Mouse (Mus musculus) bone marrow, adult 2 months (tissue): ENCODE data around the gene Rangap1. TPM values are rescaled to one million over a fixed set of nuclear protein-coding genes. Genes with fewer than 3 reads are reported as not detected.
"Not testable (repeated sequence)": the region's sequence is repeated elsewhere in the genome, so short reads cannot be mapped to it uniquely, and the experiment has no call there.

ENCODE experiments used
- H3K27ac ChIP-seq: fragments of 200-500 bp; 2 replicates; pipeline ENCODE4 v1.5.1; 2012; ENCODE audit warnings: low read depth, mild to moderate bottlenecking, control low read depth, inconsistent platforms, low read length; ENCODE audit not compliant: control insufficient read depth, poor library complexity, insufficient read depth
- H3K4me1 ChIP-seq: fragments of 200-500 bp; 2 replicates; pipeline ENCODE4 v1.6.1; 2011; ENCODE audit warnings: low read length; ENCODE audit not compliant: control insufficient read depth, insufficient read depth
- H3K4me3 ChIP-seq: fragments of 200-500 bp; replicated peaks from 2 replicates; pipeline ENCODE3; 2011; ENCODE audit warnings: mild to moderate bottlenecking, low read depth, low read length, control low read depth; ENCODE audit not compliant: control insufficient read depth
- CTCF ChIP-seq: fragments of 200-500 bp; IDR thresholded peaks from 2 replicates; pipeline ENCODE4 v1.5.1; 2011; ENCODE audit warnings: low read length, control low read depth; ENCODE audit not compliant: control insufficient read depth, insufficient read depth
- POLR2A ChIP-seq: fragments of 200-500 bp; IDR thresholded peaks from 2 replicates; pipeline ENCODE4 v1.6.1; 2011; ENCODE audit warnings: low read depth, mild to moderate bottlenecking, control low read depth, low read length, borderline replicate concordance; ENCODE audit not compliant: control insufficient read depth
- WGBS: fragments of 180-500 bp; shearing (Covaris S2); methylation state at CpG from one replicate; pipeline ENCODE4 v1.1.7; 2018; 5-methylcytosine and 5-hydroxymethylcytosine counted together
- polyA plus RNA-seq: library from polyadenylated mRNA; stranded (reverse); fragments of >200 nt; gene quantifications from 2 replicates; pipeline ENCODE4 v1.2.4, GENCODE M21; 2011; ENCODE audit warnings: low replicate concordance; ENCODE audit not compliant: missing spikeins, insufficient read depth, insufficient read length

Gene Rangap1
- polyA plus RNA-seq, 1 experiment: 91.3 TPM

- TF ChIP-seq POLR2A (no peak), CTCF (no peak)
- no peaks in the 10 kb centered on the region; the same call in 1 of the 2 replicates for H3K4me1 ChIP-seq
- H3K27ac ChIP-seq: no peak overlapping the region
- no peak overlapping the region for H3K4me3 ChIP-seq
- 74% methylated on average over 3 of the region's 3 CpGs for WGBS
Observed at GRCm38 (mm10) chr15:81759542-81759941, 14.2 kb upstream of the Rangap1 start.

- H3K27ac ChIP-seq: no peak overlapping the region
- 75% methylated on average over 5 of the region's 5 CpGs for WGBS
- no peak overlapping the region for H3K4me3 ChIP-seq
- no peaks in the 10 kb centered on the region; the same call in 1 of the 2 replicates for H3K4me1 ChIP-seq
- TF ChIP-seq POLR2A (no peak), CTCF (no peak)
Observed at GRCm38 (mm10) chr15:81758701-81759100, 13.4 kb upstream of the Rangap1 start.

GRCm38 (mm10) chr15:81753669-81754068, 8.3 kb upstream of the Rangap1 start:
- H3K27ac ChIP-seq: no peak overlapping the region
- TF ChIP-seq POLR2A (no peak), CTCF (no peak)
- no peak overlapping the region for H3K4me3 ChIP-seq

GRCm38 (mm10) chr15:81749742-81750141, 4.4 kb upstream of the Rangap1 start:
- WGBS: 85% methylated on average over 14 of the region's 14 CpGs

More at GRCm38 (mm10) chr15:81753669-81754068, 8.3 kb upstream of the Rangap1 start:
- WGBS: 81% methylated on average over 9 of the region's 9 CpGs
- no peaks in the 10 kb centered on the region; the same call in 1 of the 2 replicates for H3K4me1 ChIP-seq

GRCm38 (mm10) chr15:81745601-81746114, 328 bp upstream of the Rangap1 start:
- Histone ChIP-seq H3K27ac (peak overlapping the region; percentile 63; the same call in 1 of the 2 replicates), H3K4me1 (no peaks in the 10 kb centered on the region), H3K4me3 (peak overlapping the region; percentile 89)
- under 1% methylated on average over 31 of the region's 33 CpGs for WGBS
- TF ChIP-seq CTCF (no peak), POLR2A (no peak)

More at GRCm38 (mm10) chr15:81749742-81750141, 4.4 kb upstream of the Rangap1 start:
- TF ChIP-seq POLR2A (no peak), CTCF (no peak)
- H3K4me3 ChIP-seq: no peak overlapping the region
- no peaks in the 10 kb centered on the region; the same call in 1 of the 2 replicates for H3K4me1 ChIP-seq
- H3K27ac ChIP-seq: no peak overlapping the region

- not testable (repeated sequence) for H3K4me3 ChIP-seq, H3K4me1 ChIP-seq, H3K27ac ChIP-seq
- 20% methylated on average over 2 of the region's 2 CpGs for WGBS
Observed at GRCm38 (mm10) chr15:81742368-81742767, 3.0 kb downstream of the Rangap1 start.

GRCm38 (mm10) chr15:81739924-81740323, 5.4 kb downstream of the Rangap1 start:
- no peak overlapping the region for H3K27ac ChIP-seq
- no peaks in the 10 kb centered on the region for H3K4me1 ChIP-seq
- TF ChIP-seq CTCF (no peak), POLR2A (no peak)
- H3K4me3 ChIP-seq: no peak overlapping the region
- 19% methylated on average over 2 of the region's 2 CpGs for WGBS

GRCm38 (mm10) chr15:81739296-81739695, 6.0 kb downstream of the Rangap1 start:
- TF ChIP-seq POLR2A: no peak
- no peak for TF ChIP-seq CTCF
- no peaks in the 10 kb centered on the region for H3K4me1 ChIP-seq
- WGBS: 81% methylated on average over 3 of the region's 3 CpGs
- no peak overlapping the region for H3K4me3 ChIP-seq
- H3K27ac ChIP-seq: no peak overlapping the region

GRCm38 (mm10) chr15:81735075-81735474, 10.3 kb downstream of the Rangap1 start:
- WGBS: 38% methylated on average over 3 of the region's 3 CpGs
- TF ChIP-seq CTCF (no peak), POLR2A (no peak)

More at GRCm38 (mm10) chr15:81735075-81735474, 10.3 kb downstream of the Rangap1 start:
- Histone ChIP-seq H3K4me3 (no peak overlapping the region), H3K4me1 (no peaks in the 10 kb centered on the region), H3K27ac (no peak overlapping the region)
